Mouse (Mus musculus): ENCODE results near the gene Ganab.
"Not testable (repeated sequence)": the region's sequence is repeated elsewhere in the genome, so short reads cannot be mapped to it uniquely, and the experiment has no call there.

Gene Ganab

GRCm38 (mm10) chr19:8897865-8898495 is at the start of gene Ganab:
Gene Ganab (plus strand): TSS chr19:8898071.
- DNase-seq (ENCODE audit: low read depth) = peak; percentile 96

- DNase-seq (ENCODE audit: low read depth) = no peak
These were observed 49.5 kb upstream of the Ganab start for GRCm38 (mm10) chr19:8848356-8848755.

- no peak for DNase-seq (ENCODE audit: low read depth)
These were observed 47.4 kb upstream of the Ganab start, which contains the start of gene Lrrn4cl for GRCm38 (mm10) chr19:8850402-8850901. Gene Lrrn4cl (plus strand): TSS chr19:8850768.

- DNase-seq (ENCODE audit: low read depth) = no peak
These were observed 46.2 kb upstream of the Ganab start for GRCm38 (mm10) chr19:8851639-8852038.

GRCm38 (mm10) chr19:8852236-8852928 is 45.5 kb upstream of the Ganab start:
- DNase-seq (ENCODE audit: low read depth) = no peak

GRCm38 (mm10) chr19:8853117-8853516 is 44.8 kb upstream of the Ganab start:
- no peak for DNase-seq (ENCODE audit: low read depth)

- DNase-seq (ENCODE audit: low read depth) = peak; percentile 60
These were observed 40.2 kb upstream of the Ganab start for GRCm38 (mm10) chr19:8857689-8858088.

GRCm38 (mm10) chr19:8859018-8859417 is 38.9 kb upstream of the Ganab start:
- peak; percentile 70 for DNase-seq (ENCODE audit: low read depth)

GRCm38 (mm10) chr19:8864265-8864664 is 33.6 kb upstream of the Ganab start:
- no peak for DNase-seq (ENCODE audit: low read depth)

GRCm38 (mm10) chr19:8870381-8870780 is 27.5 kb upstream of the Ganab start:
- DNase-seq (ENCODE audit: low read depth) = not testable (repeated sequence)

- DNase-seq (ENCODE audit: low read depth) = peak; percentile 35
These were observed 27.0 kb upstream of the Ganab start for GRCm38 (mm10) chr19:8870838-8871237.

GRCm38 (mm10) chr19:8871267-8872186 is 26.3 kb upstream of the Ganab start, which contains the start of gene Ubxn1:
Gene Ubxn1 (plus strand): TSS chr19:8871496.
- DNase-seq (ENCODE audit: low read depth) = peak; percentile 93

- DNase-seq (ENCODE audit: low read depth) = no peak
These were observed 25.5 kb upstream of the Ganab start for GRCm38 (mm10) chr19:8872266-8872840.

GRCm38 (mm10) chr19:8875031-8875430 is 22.8 kb upstream of the Ganab start:
- DNase-seq (ENCODE audit: low read depth) = no peak

- peak; percentile 91 for DNase-seq (ENCODE audit: low read depth)
These were observed 17.4 kb upstream of the Ganab start, which contains the start of gene Uqcc3 for GRCm38 (mm10) chr19:8880311-8881033. Gene Uqcc3 (minus strand): TSS chr19:8880923.

GRCm38 (mm10) chr19:8881034-8881392 is 16.9 kb upstream of the Ganab start:
- DNase-seq (ENCODE audit: low read depth) = no peak

GRCm38 (mm10) chr19:8883616-8884015 is 14.3 kb upstream of the Ganab start, which contains the start of the genes Lbhd1 and Gm49403:
Gene Lbhd1 (plus strand): TSS chr19:8883732.
Gene Gm49403 (plus strand): TSS chr19:8883930.
- no peak for DNase-seq (ENCODE audit: low read depth)

- DNase-seq (ENCODE audit: low read depth) = no peak
These were observed 10.8 kb upstream of the Ganab start for GRCm38 (mm10) chr19:8886916-8887584.

GRCm38 (mm10) chr19:8887585-8888463 is 10.0 kb upstream of the Ganab start:
- DNase-seq (ENCODE audit: low read depth) = no peak

Data from naive thymus-derived CD4-positive, alpha-beta T cell, adult 2 months (primary cell).